Mouse (Mus musculus) embryonic facial prominence, embryonic 11.5 days (tissue): ENCODE measurements at regions not wholly inside any gene's neighbourhood (a gene's known extent, or its start where the extent isn't known, plus 50 kb on each side); places are given as distances from the start of the nearest gene placed in this dataset.

ENCODE experiments used
- ATAC-seq: fragments of 200-750 bp; cut with Nextera tagmentation; replicated peaks from 2 replicates; pipeline ENCODE4 v1.8.0; 2017; ENCODE audit warnings: low read depth; ENCODE audit not compliant: insufficient number of reproducible peaks, low FRiP score, low TSS enrichment
- DNase-seq: peaks from one replicate; pipeline ENCODE4 v3.0.0-alpha.2; 2015; ENCODE audit warnings: low spot score
- H3K27ac ChIP-seq: fragments of 300-500 bp; sonication (generic); replicated peaks from 2 replicates; pipeline ENCODE4 v1.5.1; 2014; ENCODE audit warnings: mild to moderate bottlenecking, low read depth, low read length, control low read depth
- H3K27me3 ChIP-seq: fragments of 300-500 bp; sonication (generic); 2 replicates; pipeline ENCODE4 v1.6.1; 2014; ENCODE audit warnings: mild to moderate bottlenecking, low read length, moderate library complexity, mixed read lengths; ENCODE audit not compliant: control insufficient read depth, insufficient read depth
- H3K36me3 ChIP-seq: fragments of 300-500 bp; sonication (generic); replicated peaks from 2 replicates; pipeline ENCODE4 v1.6.1; 2014; ENCODE audit warnings: low read depth, mild to moderate bottlenecking, low read length, moderate library complexity, mixed read lengths; ENCODE audit not compliant: control insufficient read depth, insufficient read depth
- H3K4me1 ChIP-seq: fragments of 300-500 bp; sonication (generic); 2 replicates; pipeline ENCODE4 v1.6.1; 2014; ENCODE audit warnings: low read length, mixed read lengths; ENCODE audit not compliant: control insufficient read depth, insufficient read depth
- H3K4me2 ChIP-seq: fragments of 300-500 bp; sonication (generic); 2 replicates; pipeline ENCODE4 v1.6.1; 2014; ENCODE audit warnings: low read depth, mild to moderate bottlenecking, control low read depth, low read length, moderate library complexity
- H3K4me3 ChIP-seq: fragments of 300-500 bp; sonication (generic); 2 replicates; pipeline ENCODE4 v1.5.1; 2014; ENCODE audit warnings: low read depth, low read length, control low read depth
- H3K9ac ChIP-seq: fragments of 300-500 bp; sonication (generic); replicated peaks from 2 replicates; pipeline ENCODE4 v1.6.1; 2014; ENCODE audit warnings: mild to moderate bottlenecking, control low read depth, low read length
- H3K9me3 ChIP-seq: fragments of 300-500 bp; sonication (generic); replicated peaks from 2 replicates; pipeline ENCODE4 v1.6.1; 2016; ENCODE audit warnings: mild to moderate bottlenecking, low read length, inconsistent platforms, mixed read lengths; ENCODE audit not compliant: control insufficient read depth
- WGBS: fragments of 180-500 bp; shearing (Covaris S2); extraction: QIAGEN DNeasy Blood & Tissue Kit; methylation state at CpG from one replicate; pipeline ENCODE4 v1.1.7; 2014; 5-methylcytosine and 5-hydroxymethylcytosine counted together

- Histone ChIP-seq H3K27ac (no peak overlapping the region), H3K9ac (no peak overlapping the region), H3K4me2 (no peak overlapping the region), H3K4me3 (no peak overlapping the region), H3K27me3 (no peaks in the 10 kb centered on the region), H3K9me3 (no peaks in the 10 kb centered on the region), H3K36me3 (no peaks in the 10 kb centered on the region), H3K4me1 (no peaks in the 10 kb centered on the region)
- WGBS = 88% methylated on average over 6 of the region's 6 CpGs
- ATAC-seq = no peak
- DNase-seq = no peak
These were observed 178.4 kb upstream of the Ercc4 start for GRCm38 (mm10) chr16:12931111-12931510.

- no peak for ATAC-seq
These were observed 176.5 kb upstream of the Ercc4 start for GRCm38 (mm10) chr16:12932959-12933358.

GRCm38 (mm10) chr16:12934586-12934985 lies 174.9 kb upstream of the Ercc4 start:
- no peak for DNase-seq
- Histone ChIP-seq H3K4me3 (no peak overlapping the region), H3K9ac (no peak overlapping the region), H3K4me1 (no peaks in the 10 kb centered on the region), H3K27ac (no peak overlapping the region), H3K36me3 (no peaks in the 10 kb centered on the region), H3K9me3 (no peaks in the 10 kb centered on the region), H3K4me2 (no peak overlapping the region), H3K27me3 (no peaks in the 10 kb centered on the region)
- no peak for ATAC-seq
- 79% methylated on average over 7 of the region's 7 CpGs for WGBS

More at GRCm38 (mm10) chr16:12932959-12933358, 176.5 kb upstream of the Ercc4 start:
- H3K9ac ChIP-seq = no peak overlapping the region
- H3K36me3 ChIP-seq = no peaks in the 10 kb centered on the region
- WGBS = 90% methylated on average over 3 of the region's 3 CpGs
- no peaks in the 10 kb centered on the region for H3K9me3 ChIP-seq
- H3K4me1 ChIP-seq = no peaks in the 10 kb centered on the region
- DNase-seq = no peak
- no peak overlapping the region for H3K27ac ChIP-seq
- H3K4me3 ChIP-seq = no peak overlapping the region
- H3K4me2 ChIP-seq = no peak overlapping the region
- no peaks in the 10 kb centered on the region for H3K27me3 ChIP-seq

GRCm38 (mm10) chr16:12935266-12935665 lies 174.2 kb upstream of the Ercc4 start:
- Histone ChIP-seq H3K27ac (no peak overlapping the region), H3K4me2 (no peak overlapping the region), H3K4me1 (no peaks in the 10 kb centered on the region), H3K4me3 (no peak overlapping the region), H3K9me3 (no peaks in the 10 kb centered on the region), H3K27me3 (no peaks in the 10 kb centered on the region), H3K9ac (no peak overlapping the region), H3K36me3 (no peaks in the 10 kb centered on the region)
- WGBS = 57% methylated on average over 2 of the region's 2 CpGs
- ATAC-seq = no peak
- DNase-seq = no peak

- H3K4me2 ChIP-seq = no peak overlapping the region
- no peaks in the 10 kb centered on the region for H3K36me3 ChIP-seq
- no peak overlapping the region for H3K9ac ChIP-seq
- DNase-seq (no peak), ATAC-seq (no peak)
- no peaks in the 10 kb centered on the region for H3K9me3 ChIP-seq
- 92% methylated on average over 2 of the region's 2 CpGs for WGBS
- no peak overlapping the region for H3K27ac ChIP-seq
- H3K4me1 ChIP-seq = no peaks in the 10 kb centered on the region
- no peaks in the 10 kb centered on the region for H3K27me3 ChIP-seq
- H3K4me3 ChIP-seq = no peak overlapping the region
These were observed 172.9 kb upstream of the Ercc4 start for GRCm38 (mm10) chr16:12936571-12936970.

GRCm38 (mm10) chr16:12938563-12938962 lies 170.9 kb upstream of the Ercc4 start:
- WGBS = 95% methylated on average over 2 of the region's 2 CpGs
- Histone ChIP-seq H3K4me2 (no peak overlapping the region), H3K4me3 (no peak overlapping the region), H3K36me3 (no peaks in the 10 kb centered on the region), H3K27ac (no peak overlapping the region), H3K9me3 (no peaks in the 10 kb centered on the region), H3K27me3 (no peaks in the 10 kb centered on the region), H3K4me1 (no peaks in the 10 kb centered on the region), H3K9ac (no peak overlapping the region)
- DNase-seq = no peak
- ATAC-seq = no peak

GRCm38 (mm10) chr16:12951176-12951575 lies 158.3 kb upstream of the Ercc4 start:
- H3K36me3 ChIP-seq = no peaks in the 10 kb centered on the region
- H3K9me3 ChIP-seq = no peaks in the 10 kb centered on the region
- H3K4me1 ChIP-seq = no peaks in the 10 kb centered on the region
- no peak overlapping the region for H3K4me3 ChIP-seq
- no peak overlapping the region for H3K9ac ChIP-seq
- H3K4me2 ChIP-seq = no peak overlapping the region
- no peak for DNase-seq
- 82% methylated on average over 5 of the region's 5 CpGs for WGBS
- no peak for ATAC-seq
- H3K27ac ChIP-seq = no peak overlapping the region
- H3K27me3 ChIP-seq = no peaks in the 10 kb centered on the region

- Histone ChIP-seq H3K9ac (no peak overlapping the region), H3K4me2 (no peak overlapping the region), H3K4me1 (no peaks in the 10 kb centered on the region), H3K4me3 (no peak overlapping the region), H3K36me3 (no peaks in the 10 kb centered on the region), H3K9me3 (no peaks in the 10 kb centered on the region), H3K27ac (no peak overlapping the region), H3K27me3 (no peaks in the 10 kb centered on the region)
- ATAC-seq (no peak), DNase-seq (no peak)
- 72% methylated on average over 8 of the region's 8 CpGs for WGBS
These were observed 155.5 kb upstream of the Ercc4 start for GRCm38 (mm10) chr16:12954028-12954427.
